Mouse (Mus musculus): ENCODE data around the gene Pde4d. TPM values are rescaled to one million over a fixed set of nuclear protein-coding genes. Genes with fewer than 3 reads are reported as not detected.

Gene Pde4d
- total and polyA plus RNA-seq, 2 experiments from 2014 or later, result 19.0 to 103 TPM

DNA sequence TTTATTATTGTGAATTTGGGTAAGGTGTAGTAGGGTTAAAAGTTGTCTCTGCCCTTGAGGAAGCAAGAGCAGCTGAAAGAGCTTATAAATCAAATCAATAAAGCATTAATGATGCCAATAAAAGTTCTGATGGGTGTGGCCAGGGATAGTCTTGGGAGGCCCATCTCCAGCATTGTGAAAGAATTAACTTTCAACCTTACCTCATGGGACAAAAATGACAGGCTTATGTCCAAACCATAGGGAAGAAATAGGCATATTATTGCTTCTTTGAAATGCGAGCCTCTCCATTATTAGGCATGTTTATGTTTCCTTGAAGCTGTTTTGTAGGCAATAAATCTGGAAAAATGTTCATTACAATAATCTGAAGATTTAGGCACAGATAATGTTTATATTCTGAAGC lies 10.7 kb upstream of the Pde4d start:
- TF ChIP-seq CTCF (IDR thresholded peaks at IDR 0.05), result no peak
- no peak for ATAC-seq (ENCODE audit: low FRiP score)
- WGBS, result 93% methylated on average over 1 of the region's 1 CpGs
- Histone ChIP-seq H3K4me3 (ENCODE audit: low read depth, low read length) (no peak overlapping the region), H3K27me3 (ENCODE audit: insufficient read depth, low read length) (no peaks in the 10 kb centered on the region), H3K9me3 (ENCODE audit: low read length) (no peaks in the 10 kb centered on the region), H3K4me1 (ENCODE audit: insufficient read depth, low read length) (no peaks in the 10 kb centered on the region), H3K9ac (replicated peaks; ENCODE audit: low read length, poor library complexity, severe bottlenecking) (no peak overlapping the region), H3K4me2 (ENCODE audit: low read depth, low read length, poor library complexity, severe bottlenecking) (no peak overlapping the region), H3K36me3 (ENCODE audit: insufficient read depth, low read length) (no peaks in the 10 kb centered on the region), H3K27ac (ENCODE audit: low read depth, low read length) (no peak overlapping the region)
- DNase-seq (ENCODE audit: low spot score), result no peak

DNA sequence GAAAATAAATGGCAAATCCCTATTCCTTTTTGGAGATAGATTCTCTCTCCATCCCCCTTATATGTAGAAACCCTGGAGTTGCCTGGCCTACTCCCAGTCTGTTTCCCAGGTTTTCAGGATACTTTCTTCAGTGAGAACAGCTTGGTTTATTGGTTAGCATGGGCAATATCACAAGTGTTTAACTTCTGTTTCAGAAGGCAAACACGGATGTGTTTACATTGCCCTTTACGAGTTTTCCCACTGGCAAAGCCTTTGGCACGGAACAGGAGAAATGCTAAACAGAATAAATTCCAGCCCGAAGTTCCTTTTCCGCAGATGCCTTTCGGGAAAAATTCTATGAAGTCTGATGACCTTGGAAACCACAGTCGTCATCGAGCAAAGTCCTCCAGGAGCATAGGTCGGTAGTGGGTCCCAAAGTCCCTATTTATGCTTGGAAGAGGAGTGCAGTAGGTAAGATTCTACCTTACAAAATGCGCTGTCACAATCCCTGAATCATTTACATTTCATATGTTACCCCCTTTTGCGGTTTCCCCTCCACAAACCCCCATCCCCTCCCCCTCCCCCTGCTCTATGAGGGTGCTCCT lies 1.3 kb upstream of the Pde4d start:
- no peaks in the 10 kb centered on the region for H3K27me3 ChIP-seq (ENCODE audit: insufficient read depth, low read length)
- H3K27ac ChIP-seq (ENCODE audit: low read depth, low read length), result no peak overlapping the region
- H3K4me3 ChIP-seq (ENCODE audit: low read depth, low read length), result no peak overlapping the region
- H3K4me1 ChIP-seq (ENCODE audit: insufficient read depth, low read length), result no peaks in the 10 kb centered on the region
- H3K36me3 ChIP-seq (ENCODE audit: insufficient read depth, low read length), result no peaks in the 10 kb centered on the region
- H3K4me2 ChIP-seq (ENCODE audit: low read depth, low read length, poor library complexity, severe bottlenecking), result no peak overlapping the region
- DNase-seq (ENCODE audit: low spot score) (no peak), ATAC-seq (ENCODE audit: low FRiP score) (no peak)
- 84% methylated on average over 11 of the region's 11 CpGs for WGBS
- TF ChIP-seq CTCF (IDR thresholded peaks at IDR 0.05), result no peak
- no peak overlapping the region for H3K9ac ChIP-seq (replicated peaks; ENCODE audit: low read length, poor library complexity, severe bottlenecking)
- no peaks in the 10 kb centered on the region for H3K9me3 ChIP-seq (ENCODE audit: low read length)

DNA sequence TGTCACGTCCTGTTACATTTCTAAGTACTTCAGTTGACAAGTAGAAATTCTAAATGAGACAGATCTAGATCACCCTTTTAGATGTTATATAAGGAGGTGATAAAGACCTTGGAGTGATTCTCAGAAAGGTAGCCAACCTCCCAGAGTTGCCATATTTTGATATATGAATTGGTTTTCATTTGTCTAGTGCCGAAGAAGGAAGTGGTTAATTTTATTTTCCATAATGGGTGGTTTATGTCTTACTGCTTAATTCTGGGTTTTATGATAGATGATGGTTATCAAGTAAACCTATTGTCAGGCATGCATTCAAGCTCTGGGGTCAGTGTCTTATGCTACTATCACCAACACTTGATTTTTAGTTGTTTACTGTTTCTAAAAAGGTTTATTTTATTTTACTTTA lies 1.4 kb downstream of the Pde4d start:
- Histone ChIP-seq H3K36me3 (ENCODE audit: insufficient read depth, low read length) (no peaks in the 10 kb centered on the region), H3K9me3 (ENCODE audit: low read length) (no peaks in the 10 kb centered on the region), H3K4me3 (ENCODE audit: low read depth, low read length) (no peak overlapping the region), H3K27me3 (ENCODE audit: insufficient read depth, low read length) (no peaks in the 10 kb centered on the region), H3K27ac (ENCODE audit: low read depth, low read length) (no peak overlapping the region), H3K9ac (replicated peaks; ENCODE audit: low read length, poor library complexity, severe bottlenecking) (no peak overlapping the region), H3K4me1 (ENCODE audit: insufficient read depth, low read length) (no peaks in the 10 kb centered on the region), H3K4me2 (ENCODE audit: low read depth, low read length, poor library complexity, severe bottlenecking) (no peak overlapping the region)
- TF ChIP-seq CTCF (IDR thresholded peaks at IDR 0.05), result no peak
- no peak for DNase-seq (ENCODE audit: low spot score)
- 90% methylated on average over 2 of the region's 2 CpGs for WGBS
- no peak for ATAC-seq (ENCODE audit: low FRiP score)

DNA sequence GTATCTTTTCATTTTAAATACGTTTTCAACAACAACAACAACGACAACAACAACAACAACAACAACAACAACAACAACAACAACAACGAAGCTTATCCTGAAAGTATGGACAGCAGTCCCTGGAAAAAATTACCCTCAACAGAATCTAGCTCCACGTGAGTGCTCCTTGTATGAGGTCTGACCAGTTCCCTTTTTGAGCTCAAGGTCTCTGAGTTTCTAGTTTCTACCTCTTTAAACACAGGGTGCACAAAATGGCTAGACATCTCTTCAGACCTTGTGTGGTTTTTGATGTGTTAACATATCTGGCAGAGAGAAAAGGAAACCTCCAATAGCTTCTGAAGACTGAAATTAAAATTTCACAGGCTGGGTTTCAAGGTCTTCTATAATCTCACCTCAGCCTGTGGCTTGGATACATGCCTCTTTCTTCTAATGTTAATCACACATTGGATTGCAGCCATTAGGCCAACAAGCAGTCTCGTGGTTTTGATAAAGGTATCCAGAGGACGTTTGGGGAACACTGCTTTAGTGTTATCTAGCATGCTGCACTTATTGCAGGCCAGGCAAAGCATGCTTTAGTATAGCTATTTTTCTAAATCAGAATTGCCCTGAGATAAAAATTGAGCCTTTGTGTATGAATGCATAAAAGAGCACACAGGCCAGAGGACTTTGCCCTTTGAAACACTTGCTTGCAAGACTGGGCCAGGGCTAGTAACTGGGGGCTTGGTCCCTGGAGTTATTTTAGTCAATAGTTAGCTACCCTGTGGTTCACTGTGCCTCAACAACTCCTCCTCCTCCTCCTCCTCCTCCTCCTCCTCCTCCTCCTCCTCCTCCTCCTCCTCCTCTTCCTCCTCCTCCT lies 3.5 kb downstream of the Pde4d start:
- Histone ChIP-seq H3K9ac (replicated peaks; ENCODE audit: low read length, poor library complexity, severe bottlenecking) (no peak overlapping the region), H3K9me3 (ENCODE audit: low read length) (no peaks in the 10 kb centered on the region), H3K4me3 (ENCODE audit: low read depth, low read length) (no peak overlapping the region), H3K4me1 (ENCODE audit: insufficient read depth, low read length) (no peaks in the 10 kb centered on the region), H3K4me2 (ENCODE audit: low read depth, low read length, poor library complexity, severe bottlenecking) (no peak overlapping the region), H3K36me3 (ENCODE audit: insufficient read depth, low read length) (no peaks in the 10 kb centered on the region), H3K27me3 (ENCODE audit: insufficient read depth, low read length) (no peaks in the 10 kb centered on the region), H3K27ac (ENCODE audit: low read depth, low read length) (no peak overlapping the region)
- DNase-seq (ENCODE audit: low spot score) (no peak), ATAC-seq (ENCODE audit: low FRiP score) (no peak)
- 63% methylated on average over 6 of the region's 6 CpGs for WGBS
- no peak for TF ChIP-seq CTCF (IDR thresholded peaks at IDR 0.05)

DNA sequence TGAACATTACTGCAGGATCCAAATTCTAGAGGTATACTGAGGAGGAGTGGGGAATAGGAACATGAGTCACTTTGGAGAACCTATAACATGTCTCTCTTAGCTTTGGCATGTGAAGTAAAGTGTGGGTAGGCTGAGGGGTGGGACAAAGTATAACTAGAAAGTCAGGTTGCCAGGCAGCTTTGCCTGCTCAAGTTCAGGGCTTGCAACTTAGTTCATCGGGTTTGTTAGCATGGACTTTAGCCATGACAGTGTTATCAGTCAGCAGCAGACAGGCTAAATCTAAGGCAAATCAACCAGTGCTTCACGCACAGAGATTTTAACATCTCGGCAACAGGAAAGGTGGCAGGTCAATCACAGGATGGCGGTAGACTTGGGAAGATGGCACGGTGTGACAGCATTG lies 12.8 kb downstream of the Pde4d start:
- H3K9ac ChIP-seq (replicated peaks; ENCODE audit: low read length, poor library complexity, severe bottlenecking), result no peak overlapping the region
- no peaks in the 10 kb centered on the region for H3K36me3 ChIP-seq (ENCODE audit: insufficient read depth, low read length)
- no peak for ATAC-seq (ENCODE audit: low FRiP score)
- H3K27me3 ChIP-seq (ENCODE audit: insufficient read depth, low read length), result no peaks in the 10 kb centered on the region
- H3K4me1 ChIP-seq (ENCODE audit: insufficient read depth, low read length), result no peaks in the 10 kb centered on the region
- H3K27ac ChIP-seq (ENCODE audit: low read depth, low read length), result no peak overlapping the region
- no peak for DNase-seq (ENCODE audit: low spot score)
- no peak overlapping the region for H3K4me3 ChIP-seq (ENCODE audit: low read depth, low read length)
- TF ChIP-seq CTCF (IDR thresholded peaks at IDR 0.05), result no peak
- WGBS, result 98% methylated on average over 5 of the region's 5 CpGs
- no peak overlapping the region for H3K4me2 ChIP-seq (ENCODE audit: low read depth, low read length, poor library complexity, severe bottlenecking)
- H3K9me3 ChIP-seq (ENCODE audit: low read length), result no peaks in the 10 kb centered on the region

DNA sequence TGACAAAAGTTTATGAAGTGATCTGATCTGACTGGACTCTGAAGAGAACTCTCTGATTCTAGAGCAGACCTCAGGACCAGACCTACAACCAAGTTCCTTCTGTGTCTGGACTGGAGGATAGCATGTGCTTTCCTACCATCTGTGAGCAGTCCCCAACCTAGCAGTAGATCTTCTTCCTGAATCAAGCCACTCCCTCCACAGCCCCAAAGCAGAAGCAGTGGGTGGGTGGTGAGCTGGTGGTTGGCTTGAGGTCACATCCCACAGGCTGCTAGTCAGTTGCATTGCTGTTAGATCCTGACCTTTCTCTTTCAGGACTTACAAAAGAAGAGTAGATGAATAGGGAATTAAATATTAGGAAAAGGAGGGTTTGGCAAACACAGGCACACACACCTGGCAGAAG lies 16.0 kb downstream of the Pde4d start:
- no peak overlapping the region for H3K4me2 ChIP-seq (ENCODE audit: low read depth, low read length, poor library complexity, severe bottlenecking)
- no peak overlapping the region for H3K4me3 ChIP-seq (ENCODE audit: low read depth, low read length)
- H3K4me1 ChIP-seq (ENCODE audit: insufficient read depth, low read length), result no peaks in the 10 kb centered on the region
- ATAC-seq (ENCODE audit: low FRiP score) (no peak), DNase-seq (ENCODE audit: low spot score) (no peak)
- H3K27ac ChIP-seq (ENCODE audit: low read depth, low read length), result no peak overlapping the region
- TF ChIP-seq CTCF (IDR thresholded peaks at IDR 0.05), result no peak
- H3K36me3 ChIP-seq (ENCODE audit: insufficient read depth, low read length), result no peaks in the 10 kb centered on the region
- H3K9ac ChIP-seq (replicated peaks; ENCODE audit: low read length, poor library complexity, severe bottlenecking), result no peak overlapping the region
- H3K27me3 ChIP-seq (ENCODE audit: insufficient read depth, low read length), result no peaks in the 10 kb centered on the region
- no peaks in the 10 kb centered on the region for H3K9me3 ChIP-seq (ENCODE audit: low read length)
